Comparison of ENCODE assay signal across 8 mouse cellular contexts in genomic region chr12:34906704-34907505, GRCm38 (mm10). TPM values are rescaled to one million over a fixed set of nuclear protein-coding genes. Genes with fewer than 3 reads are reported as not detected.
A peak's percentile ranks its signal among the peaks of the same experiment; 100 is the strongest.
DNase-seq lines count a peak whose midpoint lies in the region; ATAC-seq lines count a peak whose summit lies in the region.

No protein-coding gene starts in this region.

- peak overlapping the region; percentile 66 for H3K4me3 ChIP-seq in heart, embryonic 15.5 days
- peak overlapping the region; percentile 72 for H3K4me3 ChIP-seq in stomach, embryonic 14.5 days (ENCODE audit: low read depth, low read length)

- no peak overlapping the region for H3K27ac ChIP-seq in heart, embryonic 15.5 days
- no peak overlapping the region for H3K27ac ChIP-seq in stomach, embryonic 14.5 days (ENCODE audit: low read length)

- no peaks in the 10 kb centered on the region for H3K9me3 ChIP-seq in heart, embryonic 15.5 days (replicated peaks)
- H3K9me3 ChIP-seq in stomach, embryonic 14.5 days (ENCODE audit: control insufficient read depth, low read depth, low read length): no peaks in the 10 kb centered on the region

- H3K27me3 ChIP-seq in heart, embryonic 15.5 days: peaks cover 14% of the 10 kb centered on the region
- no peaks in the 10 kb centered on the region for H3K27me3 ChIP-seq in stomach, embryonic 14.5 days (ENCODE audit: control insufficient read depth, insufficient read depth, low read length)

- peak overlapping the region; percentile 66 for H3K9ac ChIP-seq in heart, embryonic 15.5 days
- H3K9ac ChIP-seq in stomach, embryonic 14.5 days (replicated peaks; ENCODE audit: low read depth, low read length): peak overlapping the region; percentile 45

- peaks cover 9% of the 10 kb centered on the region for H3K4me1 ChIP-seq in heart, embryonic 15.5 days (replicated peaks)
- H3K4me1 ChIP-seq in stomach, embryonic 14.5 days (ENCODE audit: control insufficient read depth, insufficient read depth, low read length): no peaks in the 10 kb centered on the region

- peak; percentile 83 for ATAC-seq in heart, embryonic 15.5 days (replicated peaks; ENCODE audit: insufficient number of reproducible peaks, insufficient read depth, low FRiP score, low read depth)
- ATAC-seq in megakaryocyte progenitor cell, adult 5-6 weeks (replicated peaks; ENCODE audit: poor library complexity): peak; percentile 20; the same call in 1 of the 2 replicates
- peak; percentile 83 for ATAC-seq in stomach, embryonic 14.5 days (ENCODE audit: insufficient number of reproducible peaks, insufficient read depth, low FRiP score, low read depth)

- H3K4me2 ChIP-seq in heart, embryonic 15.5 days: peak overlapping the region; percentile 98
- H3K4me2 ChIP-seq in stomach, embryonic 14.5 days (replicated peaks; ENCODE audit: low read depth, low read length): peak overlapping the region; percentile 88

- H3K36me3 ChIP-seq in heart, embryonic 15.5 days: no peaks in the 10 kb centered on the region
- H3K36me3 ChIP-seq in stomach, embryonic 14.5 days (ENCODE audit: control insufficient read depth, insufficient read depth, low read length): no peaks in the 10 kb centered on the region

- DNase-seq in spleen, adult 18-20 months: peak; percentile 12 to 32
- no peak for DNase-seq in spleen, postnatal 14 days (ENCODE audit: low spot score in 2 of 2)
- peak; percentile 57 for DNase-seq in embryo, embryonic 10.5 days (ENCODE audit: low spot score)
- DNase-seq in layer of hippocampus, postnatal 36 days: peak; percentile 34 to 46
- no peak for DNase-seq in ovary, postnatal 14 days (ENCODE audit: low spot score)

- 2% methylated on average over 70 of the region's 107 CpGs for WGBS in heart, embryonic 15.5 days
- 1% methylated on average over 100 of the region's 107 CpGs for WGBS in stomach, embryonic 14.5 days

RNA-seq across cellular contexts. Expression of gene Hdac9, which starts 10.0 kb away (rescaled TPM):
- polyA plus RNA-seq in heart, embryonic 15.5 days (2015; fragmentation: Nextera tagmentation; extraction: Ambion mirVana): 22.5 and 26.1 TPM in 2 replicates
- total RNA-seq in layer of hippocampus, postnatal 36 days (2021): 10 to 100 TPM; 36.9 to 38.9 TPM
- total RNA-seq in megakaryocyte progenitor cell, adult 5-6 weeks (2015): 6.2 and 7.2 TPM in 2 replicates
- 4.0 and 8.0 TPM in 2 replicates for total RNA-seq in megakaryocyte progenitor cell, adult 5-6 weeks (2017)
- polyA plus RNA-seq in stomach, embryonic 14.5 days (2014; fragmentation: Nextera tagmentation; extraction: Ambion mirVana): 6.9 and 7.2 TPM in 2 replicates

Comparison
In these comparisons a context has a peak if more than half of its experiments do, and no peak if none do; other contexts are left out.
1. DNase-seq: peak in spleen, adult 18-20 months (2 of 2), embryo, embryonic 10.5 days (single experiment) and layer of hippocampus, postnatal 36 days (2 of 2); none in spleen, postnatal 14 days (0 of 2) and ovary, postnatal 14 days (single experiment).
2. ATAC-seq: peak in every context shown above with its lines; median percentile 83 in heart, embryonic 15.5 days; 83 in stomach, embryonic 14.5 days; 20 in megakaryocyte progenitor cell, adult 5-6 weeks.
3. RNA of gene Hdac9, which starts 10.0 kb away (total RNA-seq): 36.9 to 38.9 TPM in layer of hippocampus, postnatal 36 days; 4.0 to 8.0 TPM in megakaryocyte progenitor cell, adult 5-6 weeks; every median in the first group is over 4 times any median in the second.